Mouse (Mus musculus): ENCODE data around the gene Drd1. TPM values are rescaled to one million over a fixed set of nuclear protein-coding genes. Genes with fewer than 3 reads are reported as not detected.

The Drd1 gene
- total RNA-seq, 2 experiments from 2014 or later: 4.2 to 10.4 TPM

GRCm38 (mm10) chr13:54073491-54073890 is 18.0 kb upstream of the Drd1 start:
- no peak for DNase-seq (ENCODE audit: low spot score in 2 of 2)

GRCm38 (mm10) chr13:54073066-54073465 is 17.6 kb upstream of the Drd1 start:
- DNase-seq (ENCODE audit: low spot score in 2 of 2): no peak

- DNase-seq (ENCODE audit: low spot score in 2 of 2): no peak
These were observed 17.1 kb upstream of the Drd1 start for GRCm38 (mm10) chr13:54072526-54073057.

DNA sequence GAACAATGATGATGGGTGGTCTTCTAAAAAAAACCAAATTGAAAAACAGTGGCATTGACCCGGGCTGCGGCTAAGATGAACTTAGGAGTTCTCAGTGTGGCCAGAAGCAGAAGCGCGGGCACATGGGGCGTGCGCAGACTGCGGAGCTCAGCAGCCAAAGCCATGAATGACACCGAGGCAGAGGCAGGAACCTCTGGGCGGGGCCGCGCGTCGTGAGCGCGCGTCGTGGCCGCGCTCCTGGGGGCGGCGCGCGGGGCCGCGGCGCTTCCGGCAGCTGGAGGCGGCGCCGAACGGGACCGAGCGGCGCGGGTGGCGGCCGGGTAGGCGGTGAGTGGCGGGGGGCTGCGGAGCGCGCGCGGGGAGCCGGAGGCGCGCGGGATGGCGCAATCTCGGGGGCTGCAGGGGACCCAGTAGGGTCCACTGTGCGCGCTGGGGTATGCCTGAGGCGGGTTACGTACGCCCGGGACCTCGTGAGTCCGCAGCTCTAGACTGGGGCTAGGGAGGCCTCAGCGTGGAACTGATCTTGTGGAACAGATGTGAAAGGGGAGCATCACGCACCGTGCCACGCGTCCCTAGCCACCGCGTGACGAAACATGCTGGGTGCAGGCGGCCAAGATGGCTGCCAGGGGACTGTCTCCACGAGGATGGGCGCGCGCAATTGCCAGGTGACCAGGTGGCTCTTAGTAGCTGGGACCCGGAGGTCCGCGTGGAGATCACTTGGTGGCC is 16.3 kb upstream of the Drd1 start, which contains the start of gene Sfxn1:
Gene Sfxn1 (plus strand): TSS at position 264 of the 726 bp plus-strand sequence.
- peak; percentile 74 to 82 for DNase-seq (ENCODE audit: low spot score in 2 of 2)

GRCm38 (mm10) chr13:54071011-54071410 is 15.5 kb upstream of the Drd1 start:
- no peak for DNase-seq (ENCODE audit: low spot score in 2 of 2)

DNA sequence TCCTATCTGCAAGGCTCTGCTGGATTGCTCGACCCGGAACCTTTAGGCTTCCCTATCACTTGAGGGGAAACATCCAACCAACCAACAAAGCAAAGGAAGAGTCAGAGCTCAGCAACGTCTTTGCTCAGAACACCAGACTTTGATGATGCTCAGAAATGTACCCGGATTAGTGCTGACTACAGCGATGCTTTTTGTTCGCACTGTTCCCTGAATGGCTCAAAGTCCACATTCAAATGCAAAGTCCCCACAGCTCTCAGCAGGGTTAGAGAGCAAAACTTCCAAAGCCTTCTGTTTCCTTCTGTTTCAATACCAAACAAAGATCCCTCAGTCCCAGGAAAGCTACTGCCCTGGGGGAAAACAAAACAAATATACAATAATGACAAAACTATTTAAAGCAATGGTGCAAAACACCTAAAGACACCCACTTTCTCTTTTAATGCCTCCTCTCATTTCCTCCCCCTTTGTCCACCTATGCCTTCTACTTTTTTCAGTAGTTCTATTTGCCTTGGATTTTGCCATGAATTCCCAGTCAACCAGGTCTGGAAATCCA is 12.2 kb upstream of the Drd1 start:
- DNase-seq (ENCODE audit: low spot score in 2 of 2): no peak

DNA sequence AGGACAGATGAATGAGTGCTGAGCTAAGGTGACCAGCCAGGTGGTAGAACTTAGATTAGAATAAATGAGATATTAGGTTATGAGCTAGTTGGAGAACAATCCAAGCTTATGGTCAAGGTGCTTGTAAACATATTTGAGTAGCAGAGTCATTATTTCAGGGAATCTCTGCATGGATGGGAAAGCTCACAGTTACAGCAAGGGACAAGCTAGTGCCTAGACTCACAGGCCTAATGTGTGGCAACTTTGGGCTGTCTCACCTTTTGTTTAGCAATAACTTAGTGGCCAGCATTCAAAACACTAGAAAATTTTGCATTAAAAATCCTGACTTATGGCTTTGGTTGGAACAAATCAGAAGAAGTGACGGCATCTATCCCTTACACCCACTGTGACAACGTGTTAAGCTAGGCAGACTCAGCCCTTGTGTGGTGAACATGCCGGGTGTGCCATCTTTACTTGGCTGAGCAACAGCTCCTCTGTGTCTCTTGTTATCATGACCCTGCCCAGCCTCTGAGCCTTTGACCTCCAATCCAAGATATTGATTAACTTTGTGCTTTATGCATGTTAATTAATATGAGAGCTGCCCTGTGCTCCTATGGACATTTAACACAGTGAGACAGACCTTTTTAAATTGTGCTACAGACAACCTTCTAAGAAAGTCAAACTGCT is 10.7 kb upstream of the Drd1 start:
- DNase-seq (ENCODE audit: low spot score in 2 of 2): no peak

DNA sequence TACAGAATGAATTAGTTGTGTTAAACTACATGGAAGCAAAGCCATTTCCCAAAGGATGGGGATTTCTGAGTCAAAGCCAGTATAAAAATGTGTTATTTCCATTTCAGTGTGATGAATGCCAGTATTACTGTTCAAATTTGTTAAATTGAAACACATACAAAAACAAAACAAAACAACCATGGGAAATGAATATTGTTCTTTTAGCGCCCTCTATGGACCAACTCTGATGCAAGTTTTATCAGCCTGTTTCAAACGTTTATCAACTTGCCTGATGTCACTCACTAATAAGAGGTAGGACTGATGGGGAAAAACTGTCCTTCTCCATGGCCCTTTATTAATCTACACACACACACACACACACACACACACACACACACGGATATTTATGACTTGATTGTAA is 7.8 kb upstream of the Drd1 start:
- peak in 1 of 2 experiments; percentile 80 for DNase-seq (ENCODE audit: low spot score in 2 of 2)

GRCm38 (mm10) chr13:54062068-54062467 is 6.6 kb upstream of the Drd1 start:
- no peak for DNase-seq (ENCODE audit: low spot score in 2 of 2)

DNA sequence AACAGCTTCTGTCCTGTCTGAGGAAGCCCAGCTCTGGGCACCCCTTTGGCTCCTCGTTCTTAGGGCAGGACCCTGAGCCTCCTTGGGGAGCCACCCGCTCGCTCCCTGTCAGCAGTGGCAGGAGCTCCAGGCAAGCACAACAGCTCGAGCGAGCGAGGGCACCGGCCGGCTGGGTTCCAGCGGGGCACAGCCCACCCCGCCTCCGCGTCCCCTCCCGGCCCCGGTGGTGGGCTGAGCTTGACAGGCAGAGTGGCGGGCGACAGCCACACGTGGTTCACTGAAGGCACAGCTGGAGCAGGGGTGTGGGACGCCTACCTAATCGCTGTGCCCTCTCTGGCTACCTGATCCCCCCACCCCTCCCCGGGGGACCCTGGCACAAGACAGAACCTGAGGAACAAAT is 543 bp downstream of the Drd1 start:
- no peak for DNase-seq (ENCODE audit: low spot score in 2 of 2)

- no peak for DNase-seq (ENCODE audit: low spot score in 2 of 2)
These were observed 3.9 kb downstream of the Drd1 start for GRCm38 (mm10) chr13:54051641-54052040.

- DNase-seq (ENCODE audit: low spot score in 2 of 2): no peak
These were observed 6.7 kb downstream of the Drd1 start for GRCm38 (mm10) chr13:54048679-54049352.

GRCm38 (mm10) chr13:54040256-54040655 is 15.2 kb downstream of the Drd1 start:
- DNase-seq (ENCODE audit: low spot score in 2 of 2): no peak

DNA sequence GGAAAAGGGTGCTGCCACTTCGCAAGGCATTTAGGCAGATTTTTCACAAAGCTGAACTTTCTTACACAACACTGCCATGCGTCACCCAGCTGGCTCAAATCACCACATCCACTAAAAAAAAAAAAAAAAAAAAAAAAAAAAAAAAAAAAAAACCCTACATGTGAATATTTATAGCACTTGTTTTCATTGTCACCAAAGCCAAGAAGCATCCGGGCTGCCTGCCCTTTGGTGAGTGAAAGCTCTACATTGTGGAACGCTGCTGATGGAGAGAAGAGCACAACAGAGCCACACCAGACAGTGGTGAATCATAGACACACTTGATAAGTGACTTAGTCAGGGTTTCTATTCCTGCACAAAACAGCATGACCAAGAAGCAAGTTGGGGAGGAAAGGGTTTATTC is 17.6 kb downstream of the Drd1 start:
- peak; percentile 11 to 50 for DNase-seq (ENCODE audit: low spot score in 2 of 2)

DNA sequence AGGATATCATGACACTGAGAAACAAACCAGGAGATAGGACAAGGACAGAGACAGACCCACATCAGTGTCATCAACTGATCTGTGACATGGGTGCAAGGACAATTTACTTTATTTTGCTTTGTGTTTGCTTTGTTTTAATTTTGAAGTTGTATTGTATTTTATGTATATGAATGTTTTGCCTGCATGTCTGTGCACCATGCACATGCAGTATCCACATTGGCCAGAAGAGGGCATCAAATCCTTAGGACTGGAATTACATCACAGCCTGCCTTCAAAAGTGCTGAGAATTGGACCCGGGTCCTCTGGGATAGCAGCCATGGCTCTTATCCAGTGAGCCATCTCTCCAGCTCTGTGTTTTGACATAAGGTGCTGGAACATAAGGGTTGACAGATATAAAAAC is 20.0 kb downstream of the Drd1 start:
- DNase-seq (ENCODE audit: low spot score in 2 of 2): no peak

DNA sequence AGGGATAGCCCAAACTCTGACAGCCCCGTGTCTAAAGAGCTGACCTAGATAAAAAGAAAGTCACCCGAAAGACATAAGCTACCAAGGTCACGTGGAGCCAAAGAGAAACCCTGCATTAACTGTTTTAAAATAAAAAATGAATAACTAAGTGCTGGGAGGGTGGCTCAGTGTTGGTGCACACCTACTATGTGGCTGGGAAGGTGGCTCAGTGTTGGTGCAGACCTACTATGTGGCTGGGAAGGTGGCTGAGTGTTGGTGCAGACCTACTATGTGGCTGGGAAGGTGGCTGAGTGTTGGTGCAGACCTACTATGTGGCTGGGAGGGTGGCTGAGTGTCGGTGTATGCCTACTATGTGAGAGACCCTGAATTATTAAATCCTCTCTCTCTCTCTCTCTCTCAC is 21.9 kb downstream of the Drd1 start:
- DNase-seq (ENCODE audit: low spot score in 2 of 2): no peak

- no peak for DNase-seq (ENCODE audit: low spot score in 2 of 2)
These were observed 28.4 kb downstream of the Drd1 start for GRCm38 (mm10) chr13:54027079-54027478.

DNA sequence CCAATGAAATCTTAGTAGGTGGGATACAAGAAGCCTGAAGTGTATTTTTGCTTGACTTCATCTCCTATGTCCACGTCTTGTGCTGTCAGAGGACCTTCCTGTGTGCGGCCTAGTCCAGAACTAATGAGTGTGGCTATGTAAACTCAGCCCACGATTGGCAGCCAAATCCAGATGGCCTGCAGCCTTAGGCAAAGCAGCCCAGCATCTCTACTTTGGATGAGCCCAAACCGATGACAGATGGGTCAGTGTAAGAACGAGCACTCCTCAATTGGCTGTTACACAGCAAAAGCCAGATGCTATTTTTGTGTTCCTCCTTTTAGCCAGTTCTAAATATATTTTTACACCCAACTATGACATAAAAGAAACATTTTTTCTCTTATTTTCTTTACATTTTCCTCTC is 32.2 kb downstream of the Drd1 start:
- peak; percentile 17 to 60 for DNase-seq (ENCODE audit: low spot score in 2 of 2)

GRCm38 (mm10) chr13:54008716-54009115 is 46.8 kb downstream of the Drd1 start:
- DNase-seq (ENCODE audit: low spot score in 2 of 2): no peak

All from layer of hippocampus, adult 18-20 months (tissue).